Mouse (Mus musculus): ENCODE data around the gene Esr1. TPM values are rescaled to one million over a fixed set of nuclear protein-coding genes. Genes with fewer than 3 reads are reported as not detected.

Esr1 gene
- total RNA-seq, 2 experiments from 2014 or later: 35.4 to 45.9 TPM

DNA sequence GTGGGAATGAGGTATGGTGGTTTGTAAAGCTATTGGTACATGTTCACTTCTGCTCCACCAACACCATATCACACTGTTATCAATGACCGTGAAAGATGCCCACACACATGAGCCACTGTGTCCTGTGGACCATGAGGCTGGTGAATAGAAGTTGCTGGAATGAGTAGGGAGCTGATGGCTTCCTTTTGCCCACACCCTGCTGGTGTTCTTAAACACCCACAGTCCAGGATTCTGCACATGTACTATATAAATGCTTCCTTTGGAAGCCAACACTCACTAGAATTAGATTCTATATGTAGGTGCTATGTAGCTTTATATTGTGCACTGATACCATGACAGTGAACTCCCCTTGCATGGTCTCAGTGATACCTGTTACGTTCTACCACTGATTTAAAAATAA, 365.2 kb downstream of the Esr1 start:
- no peak for DNase-seq (ENCODE audit: low spot score)

DNA sequence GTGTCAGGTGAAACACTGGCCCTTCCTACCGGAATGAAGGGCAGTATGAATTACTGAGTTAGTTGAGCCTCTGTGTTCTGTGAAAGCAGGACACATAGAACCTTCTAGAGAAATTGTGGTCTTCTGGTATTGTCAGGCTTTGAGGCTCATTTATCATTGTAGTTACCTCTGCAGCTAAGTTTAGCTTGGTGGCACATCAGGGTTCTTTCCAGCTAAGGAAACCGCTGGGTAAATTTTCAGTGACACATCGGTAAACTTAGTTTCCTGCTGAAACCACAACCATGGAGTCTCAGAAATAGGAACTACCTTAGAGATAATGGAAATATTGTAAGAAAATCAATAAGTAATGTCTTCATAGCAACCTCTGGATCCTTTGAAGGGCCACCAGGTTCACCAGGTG, 366.0 kb downstream of the Esr1 start:
- no peak for DNase-seq (ENCODE audit: low spot score)

DNA sequence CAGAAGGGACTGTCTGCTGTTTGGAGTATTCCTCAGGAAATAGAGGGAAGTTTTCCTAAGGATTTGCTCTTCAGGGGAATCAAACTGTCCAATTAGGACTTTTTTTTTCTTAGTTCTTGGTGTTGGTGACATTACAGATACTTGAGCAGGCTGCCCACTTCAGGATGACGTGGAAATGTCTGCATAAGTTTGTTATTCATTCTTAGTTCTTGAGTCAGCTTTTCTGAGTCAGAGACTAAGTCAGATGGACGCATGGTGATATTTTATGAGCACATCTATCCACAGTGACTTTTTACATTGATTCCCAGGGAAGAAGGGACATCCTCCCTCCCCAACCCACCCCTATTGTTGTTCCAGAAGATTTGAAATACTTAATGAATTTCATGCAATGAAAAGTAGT, 372.5 kb downstream of the Esr1 start:
- DNase-seq (ENCODE audit: low spot score): no peak

DNA sequence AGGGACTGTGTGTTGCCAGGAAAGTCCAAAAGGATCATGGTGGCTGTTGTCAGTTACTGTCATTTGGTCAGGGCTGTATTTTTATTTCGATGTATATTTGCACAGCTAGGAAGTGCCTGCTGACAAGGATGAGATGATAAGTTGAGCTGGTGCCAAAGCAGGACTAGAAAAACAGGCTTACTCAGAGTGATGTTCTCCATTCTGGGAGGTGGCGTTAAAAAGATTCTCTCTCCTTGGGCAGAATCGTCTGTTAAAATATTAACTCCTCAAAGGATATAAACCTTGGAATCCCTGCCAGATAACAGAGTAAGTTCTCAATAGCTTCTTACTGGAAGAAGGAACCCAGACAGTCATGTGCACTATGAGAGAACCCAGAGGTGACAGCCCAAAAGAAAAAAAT, 382.4 kb downstream of the Esr1 start:
- DNase-seq (ENCODE audit: low spot score): no peak

DNA sequence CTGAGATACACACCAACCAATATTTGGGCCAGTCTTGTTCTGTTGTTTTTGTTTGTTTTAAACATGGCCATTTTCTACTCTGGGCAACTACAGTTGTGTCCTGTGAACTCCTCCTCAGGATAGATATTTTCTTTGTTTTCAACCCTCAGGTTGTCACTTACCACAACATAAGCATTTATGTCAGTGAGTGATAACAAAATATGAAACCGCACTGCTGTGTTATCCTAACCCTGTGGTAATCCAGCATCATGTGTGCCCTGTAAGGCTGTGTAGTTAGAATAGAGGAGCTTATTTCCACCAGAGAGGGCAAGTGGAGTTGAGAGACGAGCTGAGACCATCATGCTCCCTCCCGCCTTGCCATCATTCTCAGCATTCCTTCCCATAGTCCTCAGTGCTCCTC, 385.2 kb downstream of the Esr1 start:
- no peak for DNase-seq (ENCODE audit: low spot score)

DNA sequence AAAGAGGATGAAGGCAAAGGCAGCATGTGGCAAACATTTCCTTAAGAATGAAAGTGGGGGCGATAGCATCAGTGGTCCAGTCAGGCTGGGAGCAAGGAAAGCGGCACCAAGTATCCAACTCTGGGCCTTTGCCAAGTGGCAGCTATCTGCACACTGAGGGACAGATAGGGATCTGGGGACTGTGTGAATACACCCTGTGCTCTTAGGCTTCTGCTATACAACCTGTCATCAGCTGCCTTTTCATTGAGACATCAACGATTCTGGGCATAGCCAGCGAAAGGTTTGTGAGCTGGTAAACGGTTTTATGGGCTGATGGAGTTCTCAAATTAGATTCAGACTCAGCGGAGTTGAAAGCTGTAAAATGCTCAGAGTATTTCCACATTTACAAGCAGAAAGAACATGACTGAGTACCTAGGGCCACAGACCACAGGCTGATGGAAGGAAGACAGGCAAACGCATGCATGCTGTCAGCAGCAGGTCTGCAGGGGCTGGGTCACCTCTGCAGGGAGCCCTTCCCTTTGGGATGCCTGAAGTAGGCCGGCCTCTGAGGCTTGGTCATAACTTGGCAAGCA, 397.5 kb downstream of the Esr1 start:
- DNase-seq (ENCODE audit: low spot score): no peak

DNA sequence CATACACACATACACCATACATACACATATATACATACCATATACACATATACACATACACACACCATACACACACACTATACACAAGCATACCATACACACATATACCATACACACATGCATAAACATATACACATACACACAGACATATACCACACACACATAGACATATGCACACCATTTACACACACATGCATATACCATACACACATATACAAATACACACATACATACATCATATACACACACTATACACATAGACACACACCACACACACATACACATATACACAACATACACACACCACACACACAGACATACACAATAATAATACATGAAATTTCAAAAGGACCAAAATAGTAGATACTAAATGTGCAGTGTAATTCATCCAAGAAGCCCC, 400.6 kb downstream of the Esr1 start:
- DNase-seq (ENCODE audit: low spot score): no peak

DNA sequence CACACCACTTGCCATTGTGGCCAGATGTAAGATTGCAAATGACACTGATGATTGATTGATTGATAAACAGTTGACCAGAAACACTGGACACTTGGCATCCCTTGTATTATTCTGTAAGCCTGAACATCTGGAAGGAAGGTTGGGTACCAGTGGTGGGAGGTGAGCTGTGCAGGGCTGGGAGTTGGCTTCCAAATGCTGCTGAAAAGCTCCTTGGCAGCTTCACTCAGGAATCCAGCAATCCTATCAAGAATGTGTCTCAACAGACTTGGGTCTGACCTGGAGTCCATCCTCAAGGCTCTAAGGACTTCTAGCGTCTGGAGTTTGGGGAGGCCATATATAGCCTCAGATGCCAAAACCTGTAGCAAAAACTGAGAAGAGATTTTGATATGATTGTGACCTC, 403.6 kb downstream of the Esr1 start:
- DNase-seq (ENCODE audit: low spot score): no peak

DNA sequence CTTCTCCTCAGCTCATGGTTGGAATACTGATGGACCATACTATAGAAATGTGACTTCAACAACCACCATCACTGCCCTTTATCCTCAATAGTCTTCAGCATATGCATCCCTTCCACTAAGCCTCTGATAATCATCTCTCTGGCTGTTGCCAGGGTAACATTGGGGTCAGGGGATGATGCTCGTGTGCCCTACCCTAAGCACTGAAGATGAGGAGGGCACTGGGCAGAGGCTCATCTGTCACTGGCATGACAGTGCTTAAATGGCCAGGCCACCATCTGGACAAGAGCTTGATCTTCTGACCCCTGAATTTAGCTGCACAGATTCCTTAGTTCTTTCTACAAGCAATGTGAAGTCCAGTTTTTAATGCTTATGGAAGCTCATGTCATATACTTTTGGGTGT, 405.8 kb downstream of the Esr1 start:
- DNase-seq (ENCODE audit: low spot score): no peak

DNA sequence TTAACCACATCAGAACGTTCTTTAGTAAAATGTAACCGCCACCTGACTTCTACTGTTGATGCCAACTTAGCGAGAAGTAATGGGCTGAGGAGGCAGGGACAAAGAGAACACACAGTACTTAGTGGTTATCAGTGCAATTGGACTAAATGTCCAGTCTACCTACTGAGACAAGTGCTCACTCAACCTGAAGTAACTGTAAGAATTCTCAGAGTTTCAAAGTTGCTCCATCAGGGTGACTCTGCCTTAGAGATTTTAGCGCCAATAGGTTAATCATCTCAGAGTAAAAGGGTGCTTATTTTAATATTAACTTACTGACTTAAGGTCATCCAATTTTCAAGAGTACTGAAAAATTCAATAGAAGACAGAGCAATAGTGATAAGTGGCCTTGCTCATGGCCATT, 414.5 kb downstream of the Esr1 start:
- DNase-seq (ENCODE audit: low spot score): no peak

DNA sequence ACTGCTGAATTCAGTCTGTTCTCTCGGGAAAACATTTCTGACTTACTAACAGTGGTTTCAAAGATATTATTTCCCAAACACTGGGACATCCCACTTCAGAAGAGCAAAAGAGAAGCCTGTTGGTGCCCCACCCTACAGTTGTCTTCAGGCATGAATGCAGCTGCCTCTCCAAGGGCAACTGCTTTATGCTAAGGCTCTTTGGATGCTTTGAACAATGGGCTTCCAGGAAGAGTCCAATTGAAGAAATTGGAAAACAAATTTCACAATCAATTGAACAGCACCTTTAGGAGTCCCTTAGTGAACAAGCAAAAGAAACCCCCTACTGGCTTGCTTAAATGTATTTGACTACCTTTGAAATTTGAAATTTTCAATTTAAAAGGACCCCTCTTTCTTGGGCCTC, 415.8 kb downstream of the Esr1 start:
- DNase-seq (ENCODE audit: low spot score): no peak

DNA sequence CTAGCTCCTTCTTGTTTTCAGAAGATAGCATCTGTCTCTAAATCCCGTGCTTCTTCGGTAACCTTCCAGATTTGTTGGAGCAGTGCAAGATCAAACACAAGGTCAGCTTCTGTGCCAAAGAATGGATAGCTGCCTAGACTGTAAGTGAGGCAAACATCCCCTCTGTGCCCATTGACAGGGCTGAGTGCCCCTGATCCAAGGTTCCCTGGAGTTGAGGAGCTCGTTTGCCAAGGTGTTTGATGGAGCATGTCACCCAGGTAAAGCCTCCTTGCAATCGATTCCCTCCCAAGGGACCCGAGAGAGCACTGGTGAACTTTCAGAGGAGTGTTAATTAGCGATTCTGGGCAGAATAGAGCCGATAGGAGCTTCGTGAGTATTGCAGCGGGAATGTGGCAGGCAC, 416.9 kb downstream of the Esr1 start:
- DNase-seq (ENCODE audit: low spot score): no peak

DNA sequence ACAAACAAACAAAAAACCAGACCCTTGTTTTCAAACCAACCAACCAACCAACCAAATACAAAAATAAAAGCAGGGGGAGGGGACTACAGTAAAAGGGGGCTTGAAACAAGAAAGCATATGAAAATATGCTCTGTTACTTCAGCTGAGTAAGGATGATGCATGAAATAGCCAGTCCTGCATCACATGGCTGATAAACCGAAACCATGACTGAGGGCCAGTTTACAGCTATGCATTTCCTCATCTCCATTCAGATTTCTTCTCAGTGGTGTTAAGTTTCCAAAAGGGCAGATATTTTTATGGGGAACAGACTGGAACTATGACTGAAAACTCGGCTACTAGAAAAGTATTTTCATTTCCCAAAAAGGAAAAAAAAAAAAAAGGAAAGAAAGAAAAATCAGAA, 417.8 kb downstream of the Esr1 start:
- no peak for DNase-seq (ENCODE audit: low spot score)

DNA sequence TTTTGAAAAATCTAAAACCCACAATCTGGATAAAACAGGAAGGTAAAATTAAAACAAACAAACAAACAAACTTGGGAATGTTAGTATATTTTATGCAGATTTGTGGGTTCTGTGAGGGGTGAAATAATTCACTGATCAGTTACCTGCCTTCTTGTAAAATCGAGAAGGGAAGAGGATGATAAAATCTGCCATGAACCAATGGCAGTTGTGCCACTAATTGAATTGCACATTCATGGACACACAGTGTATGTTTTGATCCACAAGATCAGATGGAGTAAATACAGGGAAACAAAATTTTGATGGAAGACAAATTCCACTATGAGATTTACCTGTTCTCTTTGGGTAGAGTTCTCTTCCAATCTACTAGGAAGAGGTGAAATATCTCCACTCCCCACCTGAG, 418.5 kb downstream of the Esr1 start:
- no peak for DNase-seq (ENCODE audit: low spot score)

DNA sequence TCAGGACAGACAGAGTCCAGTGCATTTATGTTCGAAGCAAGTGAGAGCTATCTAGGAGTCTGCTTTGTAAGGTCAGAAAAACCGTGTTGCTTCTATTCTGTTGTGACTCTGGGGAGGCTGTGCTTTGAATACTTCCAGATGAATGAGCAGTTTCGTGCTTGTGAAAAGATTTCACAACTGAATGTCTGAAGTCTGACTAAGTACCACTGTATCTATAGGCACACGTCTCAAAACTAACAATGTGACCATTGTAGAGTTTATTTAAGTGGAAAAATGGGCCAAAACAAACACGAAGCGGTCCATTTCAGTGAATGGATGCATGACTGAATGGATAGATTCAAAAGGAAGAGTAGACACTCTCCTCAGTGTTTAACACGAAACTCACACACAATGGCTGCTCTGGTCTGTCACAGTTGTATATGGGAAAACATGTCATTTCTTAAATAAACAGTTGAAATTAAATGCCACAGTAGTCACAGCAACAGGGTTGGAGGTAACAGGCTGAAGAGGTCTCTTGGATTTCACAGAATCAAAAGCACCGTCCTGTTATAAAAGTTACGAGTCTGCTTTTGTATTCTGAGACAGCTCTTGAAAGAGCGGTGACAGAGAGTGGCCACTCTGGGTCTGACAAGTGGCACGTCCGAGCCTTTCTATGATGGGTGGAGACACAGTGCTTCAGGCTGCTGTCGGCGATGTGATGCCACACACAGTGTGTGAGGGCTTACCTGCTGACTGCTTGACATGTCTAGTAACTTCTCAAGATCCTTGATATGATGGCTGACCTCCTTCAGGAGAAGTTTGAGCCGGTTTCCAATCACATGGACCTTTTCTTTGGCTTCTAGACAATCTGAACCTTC, 421.0 kb downstream of the Esr1 start:
- DNase-seq (ENCODE audit: low spot score): no peak

DNA sequence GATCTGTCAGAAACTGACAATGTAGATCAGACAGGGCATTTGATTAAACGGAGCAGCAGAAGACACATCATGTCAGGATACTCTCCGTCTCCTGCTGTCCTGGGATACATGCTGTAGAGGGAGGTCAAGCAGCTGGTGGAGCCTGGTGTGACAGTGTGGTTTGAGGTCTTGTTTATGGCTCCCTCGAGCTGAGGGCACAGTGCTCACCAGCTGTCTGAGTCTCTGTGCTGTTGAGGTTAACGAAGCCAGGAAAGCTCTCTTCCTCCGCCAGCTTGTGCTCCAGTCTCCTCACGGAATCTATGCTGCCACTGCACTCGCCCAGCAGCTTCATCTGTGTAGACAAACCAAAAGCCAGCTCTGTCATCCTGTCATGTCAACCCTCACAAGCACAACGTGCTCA, 429.9 kb downstream of the Esr1 start:
- DNase-seq (ENCODE audit: low spot score): no peak

DNA sequence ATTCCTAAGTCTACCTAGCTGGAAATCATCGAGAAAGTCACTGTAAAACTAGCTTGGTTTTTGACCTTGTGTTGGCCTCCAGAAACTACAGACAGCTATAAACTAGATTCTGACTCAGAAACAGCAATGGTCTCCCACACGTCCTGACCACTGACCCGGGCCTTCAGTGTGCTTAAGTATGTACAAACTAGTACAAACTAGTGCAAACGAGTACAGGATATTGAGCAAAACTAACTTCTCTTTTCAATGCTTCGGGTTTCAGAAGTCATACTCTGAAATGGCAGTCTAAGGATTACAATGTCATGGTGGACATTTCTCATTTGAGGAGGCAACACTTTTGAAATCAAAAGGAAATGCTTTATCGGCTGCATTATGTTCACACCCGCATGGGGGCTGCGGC, 433.1 kb downstream of the Esr1 start:
- no peak for DNase-seq (ENCODE audit: low spot score)

DNA sequence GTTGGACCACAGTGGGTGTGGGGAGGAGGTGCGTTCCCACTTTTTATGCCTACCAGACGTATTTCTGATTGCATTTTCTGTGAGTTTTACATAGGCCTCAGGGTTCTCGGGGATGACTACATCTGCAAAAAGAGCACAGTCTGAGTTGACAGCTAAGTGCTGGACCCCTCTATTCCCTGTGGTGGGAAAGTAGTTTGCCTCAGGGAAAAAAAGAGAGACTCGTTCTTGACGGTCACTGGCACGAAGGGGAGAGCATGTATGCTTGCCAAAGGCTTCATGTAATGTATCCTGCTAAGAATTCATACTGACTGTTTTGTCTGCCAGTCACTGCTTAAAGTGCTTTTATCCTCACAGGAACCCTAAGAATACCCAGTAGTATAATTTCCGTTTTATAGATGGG, 433.8 kb downstream of the Esr1 start:
- DNase-seq (ENCODE audit: low spot score): no peak

DNA sequence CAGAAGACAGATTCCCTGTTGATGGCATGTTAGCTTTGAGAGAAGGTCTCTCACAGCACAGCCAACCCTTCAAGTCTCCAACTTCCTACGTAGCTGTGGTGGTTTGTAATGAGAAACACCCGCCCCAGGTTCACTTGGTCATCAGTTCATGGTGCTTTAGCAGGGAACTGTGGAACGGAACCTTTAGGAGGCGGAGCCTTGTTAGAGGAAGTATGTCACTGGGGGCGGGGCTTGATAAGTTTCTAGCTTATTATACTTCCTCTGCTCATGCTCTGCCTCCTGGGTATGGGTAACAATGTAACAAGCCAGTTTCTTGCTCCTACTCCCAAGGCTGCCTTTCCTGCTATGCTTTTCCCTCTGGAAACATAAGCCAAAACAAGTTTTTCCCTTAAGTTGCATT, 434.3 kb downstream of the Esr1 start:
- DNase-seq (ENCODE audit: low spot score): no peak
